Mouse (Mus musculus) embryonic facial prominence, embryonic 14.5 days (tissue): ENCODE data around the gene Gm10447. TPM values are rescaled to one million over a fixed set of nuclear protein-coding genes. Genes with fewer than 3 reads are reported as not detected.

Experiments
- ATAC-seq: fragments of 200-750 bp; cut with Nextera tagmentation; 2 replicates; pipeline ENCODE4 v1.8.0; 2017; ENCODE audit warnings: low read depth, moderate number of reproducible peaks, moderate TSS enrichment
- DNase-seq: peaks from one replicate; pipeline ENCODE4 v3.0.0-alpha.2; 2015; ENCODE audit warnings: low spot score
- H3K27ac ChIP-seq: fragments of 300-500 bp; sonication (generic); replicated peaks from 2 replicates; pipeline ENCODE4 v1.5.1; 2014; ENCODE audit warnings: low read depth, mild to moderate bottlenecking, low read length, moderate library complexity
- H3K27me3 ChIP-seq: fragments of 300-500 bp; sonication (generic); replicated peaks from 2 replicates; pipeline ENCODE4 v1.6.1; 2014; ENCODE audit warnings: low read length; ENCODE audit not compliant: control insufficient read depth, insufficient read depth
- H3K36me3 ChIP-seq: fragments of 300-500 bp; sonication (generic); 2 replicates; pipeline ENCODE4 v1.6.1; 2014; ENCODE audit warnings: low read length, mixed read lengths; ENCODE audit not compliant: control insufficient read depth, insufficient read depth
- H3K4me1 ChIP-seq: fragments of 300-500 bp; sonication (generic); 2 replicates; pipeline ENCODE4 v1.6.1; 2014; ENCODE audit warnings: antibody characterized with exemption, low read length; ENCODE audit not compliant: control insufficient read depth, insufficient read depth
- H3K4me2 ChIP-seq: fragments of 300-500 bp; sonication (generic); 2 replicates; pipeline ENCODE4 v1.6.1; 2014; ENCODE audit warnings: low read depth, mild to moderate bottlenecking, low read length, moderate library complexity, mixed read lengths
- H3K4me3 ChIP-seq: fragments of 300-500 bp; sonication (generic); 2 replicates; pipeline ENCODE4 v1.5.1; 2014; ENCODE audit warnings: low read depth, mild to moderate bottlenecking, low read length
- H3K9ac ChIP-seq: fragments of 300-500 bp; sonication (generic); 2 replicates; pipeline ENCODE4 v1.6.1; 2014; ENCODE audit warnings: low read depth, mild to moderate bottlenecking, low read length, moderate library complexity, mixed read lengths
- H3K9me3 ChIP-seq: fragments of 300-500 bp; sonication (generic); 2 replicates; pipeline ENCODE4 v1.6.1; 2016; ENCODE audit warnings: low read length; ENCODE audit not compliant: control insufficient read depth
- WGBS: fragments of 180-500 bp; shearing (Covaris S2); extraction: QIAGEN DNeasy Blood & Tissue Kit; methylation state at CpG from one replicate; pipeline ENCODE4 v1.1.7; 2014; 5-methylcytosine and 5-hydroxymethylcytosine counted together
- polyA plus RNA-seq: library from polyadenylated mRNA; unstranded; fragments of >200 nt; fragmentation: Nextera tagmentation; extraction: Ambion mirVana; gene quantifications from 2 replicates; pipeline ENCODE4 v1.2.1, GENCODE M21; 2014

Gene Gm10447
- not detected in 2 replicates for polyA plus RNA-seq

GRCm38 (mm10) chr11:53456474-53457371 is at the start of gene Gm10447, which contains the start of gene Shroom1:
Gene Gm10447 (minus strand): TSS chr11:53457110.
Gene Shroom1 (plus strand): TSS chr11:53457205.
- Histone ChIP-seq H3K4me2 (peak within 1 kb of the TSS; percentile 89), H3K36me3 (no peaks in the 10 kb centered on the region), H3K27me3 (peaks cover 12% of the 10 kb centered on the region; the same call in 1 of the 2 replicates), H3K9ac (peak within 1 kb of the TSS; percentile 76), H3K9me3 (no peaks in the 10 kb centered on the region), H3K4me3 (peak within 1 kb of the TSS; percentile 60), H3K4me1 (peaks cover 4% of the 10 kb centered on the region), H3K27ac (no peak within 1 kb of the TSS)
- ATAC-seq (peak; percentile 92), DNase-seq (peak; percentile 73)
- 7% methylated on average over 18 of the region's 42 CpGs for WGBS

- H3K4me3 ChIP-seq: no peak overlapping the region
- H3K4me2 ChIP-seq: no peak overlapping the region
- H3K9me3 ChIP-seq: no peaks in the 10 kb centered on the region
- peaks cover 5% of the 10 kb centered on the region; the same call in 1 of the 2 replicates for H3K4me1 ChIP-seq
- H3K36me3 ChIP-seq: no peaks in the 10 kb centered on the region
- ATAC-seq (no peak), DNase-seq (no peak)
- no peaks in the 10 kb centered on the region for H3K27me3 ChIP-seq
- no peak overlapping the region for H3K9ac ChIP-seq
- no peak overlapping the region for H3K27ac ChIP-seq
- 59% methylated on average over 5 of the region's 5 CpGs for WGBS
Measured at GRCm38 (mm10) chr11:53505026-53505663, 48.2 kb upstream of the Gm10447 start.

DNA sequence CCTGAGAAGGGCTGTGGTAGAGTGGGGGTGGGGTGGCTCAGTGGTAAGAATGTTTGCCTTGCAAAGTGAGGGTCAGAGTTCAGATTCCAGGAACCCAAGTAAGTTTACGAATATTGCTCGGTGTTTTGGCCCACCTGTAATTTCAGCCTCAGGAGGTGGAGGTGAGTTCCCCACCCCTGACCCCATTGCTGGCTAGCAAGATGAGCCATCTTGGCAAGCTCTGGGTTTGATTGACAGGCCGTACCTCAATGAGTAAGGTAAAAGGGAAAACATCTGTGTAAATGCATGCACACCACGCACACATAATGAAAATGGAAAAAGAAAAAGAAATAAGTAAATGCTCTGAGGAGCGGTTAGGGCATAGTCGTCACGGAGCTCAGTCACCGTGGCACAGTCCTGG is 47.5 kb upstream of the Gm10447 start:
- H3K9ac ChIP-seq: no peak overlapping the region
- DNase-seq (no peak), ATAC-seq (no peak)
- WGBS: 85% methylated on average over 8 of the region's 8 CpGs
- peaks cover 5% of the 10 kb centered on the region; the same call in 1 of the 2 replicates for H3K4me1 ChIP-seq
- no peaks in the 10 kb centered on the region for H3K36me3 ChIP-seq
- no peaks in the 10 kb centered on the region for H3K9me3 ChIP-seq
- no peak overlapping the region for H3K27ac ChIP-seq
- no peaks in the 10 kb centered on the region for H3K27me3 ChIP-seq
- no peak overlapping the region for H3K4me2 ChIP-seq
- no peak overlapping the region for H3K4me3 ChIP-seq

DNA sequence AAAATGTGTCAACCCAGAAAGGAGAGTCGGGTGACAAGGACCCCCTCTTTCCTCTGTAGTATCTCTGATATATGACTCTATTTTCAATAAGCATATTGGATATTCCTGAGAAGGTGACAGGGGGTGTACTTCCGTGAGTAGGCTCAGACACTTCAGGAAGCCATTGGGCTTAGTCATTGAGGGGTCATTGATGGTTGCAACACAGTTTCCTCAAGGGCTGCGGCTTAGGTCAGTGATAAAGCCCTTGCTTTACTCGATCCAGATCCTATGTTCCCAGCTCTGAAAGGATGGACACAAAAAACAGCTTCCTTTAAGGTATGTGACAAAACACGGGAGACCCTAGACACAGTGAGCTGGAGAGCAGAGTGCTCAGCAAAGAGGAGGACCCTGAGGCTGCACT is 46.8 kb upstream of the Gm10447 start:
- WGBS: 84% methylated on average over 5 of the region's 5 CpGs

DNA sequence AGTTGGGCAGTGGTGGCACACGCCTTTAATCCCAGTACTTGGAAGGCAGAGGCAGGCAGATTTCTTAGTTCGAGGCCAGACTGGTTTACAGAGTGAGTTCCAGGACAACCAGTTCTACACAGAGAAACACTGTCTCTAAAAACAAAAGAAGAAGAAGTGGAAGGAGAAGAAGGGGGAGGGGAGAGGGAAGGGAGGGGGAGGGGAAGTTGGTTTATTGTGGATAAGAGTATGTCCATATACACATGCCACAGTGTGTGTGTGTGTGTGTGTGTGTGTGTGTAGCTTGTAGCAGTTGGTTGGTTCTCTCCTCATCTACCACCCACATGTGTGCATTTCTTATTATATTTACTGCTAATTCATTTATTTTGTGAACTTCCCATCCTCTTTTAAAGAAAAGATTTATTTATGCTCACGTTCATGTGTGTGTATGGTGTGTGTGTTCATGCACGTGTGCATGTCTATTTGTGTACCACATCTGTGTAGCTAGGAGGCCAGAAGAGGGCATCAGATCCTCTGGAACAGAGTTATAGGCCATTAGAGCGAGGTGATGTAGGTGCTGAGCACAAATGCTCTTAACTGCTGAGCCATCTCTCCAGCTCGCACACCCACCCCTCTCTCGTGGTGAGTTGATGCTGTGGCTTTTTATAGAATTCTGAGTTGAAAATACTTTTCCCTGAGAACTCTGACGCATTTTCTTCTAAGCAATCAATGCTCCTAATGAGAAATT is 45.3 kb upstream of the Gm10447 start:
- H3K4me2 ChIP-seq: no peak overlapping the region
- DNase-seq: no peak
- 80% methylated on average over 8 of the region's 8 CpGs for WGBS
- H3K36me3 ChIP-seq: no peaks in the 10 kb centered on the region
- no peaks in the 10 kb centered on the region for H3K27me3 ChIP-seq
- no peak overlapping the region for H3K9ac ChIP-seq
- H3K4me1 ChIP-seq: peaks cover 5% of the 10 kb centered on the region; the same call in 1 of the 2 replicates
- no peaks in the 10 kb centered on the region for H3K9me3 ChIP-seq
- no peak overlapping the region for H3K4me3 ChIP-seq
- ATAC-seq: no peak
- H3K27ac ChIP-seq: no peak overlapping the region

More for the DNA sequence above, 46.8 kb upstream of the Gm10447 start:
- H3K27ac ChIP-seq: no peak overlapping the region
- no peak overlapping the region for H3K4me2 ChIP-seq
- no peaks in the 10 kb centered on the region for H3K27me3 ChIP-seq
- H3K4me1 ChIP-seq: peaks cover 5% of the 10 kb centered on the region; the same call in 1 of the 2 replicates
- ATAC-seq: no peak
- no peaks in the 10 kb centered on the region for H3K9me3 ChIP-seq
- DNase-seq: no peak
- H3K4me3 ChIP-seq: no peak overlapping the region
- no peak overlapping the region for H3K9ac ChIP-seq
- H3K36me3 ChIP-seq: no peaks in the 10 kb centered on the region

DNA sequence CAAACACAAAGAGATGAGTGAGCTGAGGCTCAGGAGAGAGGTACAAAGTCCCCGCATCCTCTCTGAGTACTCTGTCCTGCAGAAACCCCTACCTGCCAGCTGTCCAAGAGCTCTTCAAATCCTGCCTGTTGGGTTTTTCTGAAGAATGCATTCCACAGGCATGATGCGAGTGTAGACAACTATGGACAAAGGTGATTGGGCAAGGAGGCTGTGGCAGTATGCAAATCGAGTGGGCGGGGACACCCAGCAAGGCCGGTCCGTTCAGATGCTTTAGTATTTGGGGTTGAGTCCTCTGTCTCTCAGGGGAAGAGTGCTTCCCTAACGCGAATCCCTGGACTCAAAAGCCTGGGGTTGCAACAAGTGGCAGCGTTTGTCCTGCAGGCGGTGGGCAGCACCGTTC is 43.7 kb upstream of the Gm10447 start:
- 7% methylated on average over 11 of the region's 11 CpGs for WGBS
- Histone ChIP-seq H3K9me3 (no peaks in the 10 kb centered on the region), H3K27ac (no peak overlapping the region), H3K4me1 (peaks cover 5% of the 10 kb centered on the region; the same call in 1 of the 2 replicates), H3K4me3 (no peak overlapping the region), H3K27me3 (no peaks in the 10 kb centered on the region), H3K36me3 (no peaks in the 10 kb centered on the region), H3K4me2 (peak overlapping the region; percentile 23), H3K9ac (no peak overlapping the region)
- DNase-seq (peak; percentile 76), ATAC-seq (peak; percentile 82; the same call in 1 of the 2 replicates)

- ATAC-seq (no peak), DNase-seq (no peak)
- Histone ChIP-seq H3K4me2 (no peak overlapping the region), H3K9ac (no peak overlapping the region), H3K36me3 (no peaks in the 10 kb centered on the region), H3K9me3 (no peaks in the 10 kb centered on the region), H3K4me3 (no peak overlapping the region), H3K27ac (no peak overlapping the region), H3K4me1 (peaks cover 5% of the 10 kb centered on the region; the same call in 1 of the 2 replicates), H3K27me3 (no peaks in the 10 kb centered on the region)
- WGBS: 71% methylated on average over 6 of the region's 6 CpGs
Measured at GRCm38 (mm10) chr11:53496946-53497345, 40.0 kb upstream of the Gm10447 start.

- ATAC-seq: no peak
- peak; percentile 73 for DNase-seq
- peaks cover under 1% of the 10 kb centered on the region; the same call in 1 of the 2 replicates for H3K4me1 ChIP-seq
- no peak overlapping the region for H3K9ac ChIP-seq
- H3K4me3 ChIP-seq: no peak overlapping the region
- no peaks in the 10 kb centered on the region for H3K36me3 ChIP-seq
- H3K9me3 ChIP-seq: no peaks in the 10 kb centered on the region
- H3K4me2 ChIP-seq: no peak overlapping the region
- H3K27ac ChIP-seq: peak overlapping the region; percentile 58; the same call in 1 of the 2 replicates
- H3K27me3 ChIP-seq: no peaks in the 10 kb centered on the region
- WGBS: 27% methylated on average over 6 of the region's 6 CpGs
Measured at GRCm38 (mm10) chr11:53495417-53495816, 38.5 kb upstream of the Gm10447 start.
